Mouse (Mus musculus) forebrain, embryonic 12.5 days (tissue): ENCODE measurements around the gene Eif3f. TPM values are rescaled to one million over a fixed set of nuclear protein-coding genes. Genes with fewer than 3 reads are reported as not detected.

Source experiments
- ATAC-seq: fragments of 200-750 bp; cut with Nextera tagmentation; 2 replicates; pipeline ENCODE4 v1.8.0; 2017; ENCODE audit warnings: moderate TSS enrichment; ENCODE audit not compliant: low FRiP score
- H3K27ac ChIP-seq: fragments of 300-500 bp; sonication (generic); 2 replicates; pipeline ENCODE4 v1.5.1; 2016; ENCODE audit warnings: mild to moderate bottlenecking
- H3K27me3 ChIP-seq: fragments of 300-500 bp; sonication (generic); 2 replicates; pipeline ENCODE4 v1.6.1; 2016; ENCODE audit warnings: mild to moderate bottlenecking
- H3K36me3 ChIP-seq: fragments of 300-500 bp; sonication (generic); replicated peaks from 2 replicates; pipeline ENCODE4 v1.6.1; 2016; ENCODE audit warnings: mild to moderate bottlenecking
- H3K4me1 ChIP-seq: fragments of 300-500 bp; sonication (generic); 2 replicates; pipeline ENCODE4 v1.6.1; 2016
- H3K4me2 ChIP-seq: fragments of 300-500 bp; sonication (generic); 2 replicates; pipeline ENCODE4 v1.6.1; 2016; ENCODE audit warnings: mild to moderate bottlenecking, moderate library complexity
- H3K4me3 ChIP-seq: fragments of 300-500 bp; sonication (generic); replicated peaks from 2 replicates; pipeline ENCODE4 v1.5.1; 2016; ENCODE audit warnings: mild to moderate bottlenecking
- H3K9ac ChIP-seq: fragments of 300-500 bp; sonication (generic); 2 replicates; pipeline ENCODE4 v1.6.1; 2016; ENCODE audit warnings: mild to moderate bottlenecking
- H3K9me3 ChIP-seq: fragments of 300-500 bp; sonication (generic); 2 replicates; pipeline ENCODE4 v1.6.1; 2016
- WGBS: fragments of 180-500 bp; shearing (Covaris S2); methylation state at CpG from one replicate; pipeline ENCODE4 v1.1.7; 2016; 5-methylcytosine and 5-hydroxymethylcytosine counted together
- polyA plus RNA-seq: library from polyadenylated mRNA; unstranded; fragments of >200 nt; fragmentation: Nextera tagmentation; extraction: Ambion mirVana; gene quantifications from 2 replicates; pipeline ENCODE4 v1.2.1, GENCODE M21; 2016

Eif3f gene
- polyA plus RNA-seq, 1 experiment from 2014 or later, result 79.0 TPM

- H3K4me3 ChIP-seq, result no peak overlapping the region
Observed at GRCm38 (mm10) chr7:108985934-108986708, 51.9 kb downstream of the Eif3f start.

GRCm38 (mm10) chr7:108991207-108991606, 57.0 kb downstream of the Eif3f start:
- 90% methylated on average over 9 of the region's 9 CpGs for WGBS
- no peak overlapping the region for H3K27ac ChIP-seq
- no peaks in the 10 kb centered on the region for H3K9me3 ChIP-seq
- H3K27me3 ChIP-seq, result no peaks in the 10 kb centered on the region
- no peak overlapping the region for H3K9ac ChIP-seq
- H3K4me3 ChIP-seq, result no peak overlapping the region
- no peaks in the 10 kb centered on the region for H3K4me1 ChIP-seq
- H3K36me3 ChIP-seq, result no peaks in the 10 kb centered on the region
- H3K4me2 ChIP-seq, result no peak overlapping the region
- ATAC-seq, result no peak

More at GRCm38 (mm10) chr7:108985934-108986708, 51.9 kb downstream of the Eif3f start:
- Histone ChIP-seq H3K27me3 (no peaks in the 10 kb centered on the region), H3K27ac (no peak overlapping the region), H3K9me3 (no peaks in the 10 kb centered on the region), H3K4me2 (no peak overlapping the region), H3K36me3 (no peaks in the 10 kb centered on the region), H3K4me1 (no peaks in the 10 kb centered on the region), H3K9ac (no peak overlapping the region)
- WGBS, result 85% methylated on average over 2 of the region's 3 CpGs
- ATAC-seq, result no peak

Other genes starting within 250 kb of the Eif3f start
- not detected in 2 replicates for gene Olfr512, start 221.1 kb upstream of the Eif3f start, polyA plus RNA-seq
- not detected in 2 replicates for gene Olfr513, start 183.4 kb upstream of the Eif3f start, polyA plus RNA-seq
- not detected in 2 replicates for gene Olfr514, start 108.4 kb upstream of the Eif3f start, polyA plus RNA-seq
- gene Olfr516, start 83.9 kb upstream of the Eif3f start, polyA plus RNA-seq, result not detected in 2 replicates
- not detected in 2 replicates for gene Olfr517, start 62.0 kb upstream of the Eif3f start, polyA plus RNA-seq
- not detected in 2 replicates for gene Olfr518, start 49.4 kb upstream of the Eif3f start, polyA plus RNA-seq
- not detected in 2 replicates for gene Olfr519, start 40.0 kb upstream of the Eif3f start, polyA plus RNA-seq
- gene Nlrp10, start 4.2 kb upstream of the Eif3f start, polyA plus RNA-seq, result not detected in 2 replicates
- 31.2 and 36.9 TPM in 2 replicates for gene Tub, start 15.9 kb downstream of the Eif3f start, polyA plus RNA-seq
- 23.6 and 25.1 TPM in 2 replicates for gene Ric3, start 148.9 kb downstream of the Eif3f start, polyA plus RNA-seq
- gene Lmo1, start 240.8 kb downstream of the Eif3f start, polyA plus RNA-seq, result 90.6 and 119 TPM in 2 replicates